Mouse (Mus musculus) 416B (cell line): ENCODE data around the gene Lrg1.

ENCODE experiments used
- DNase-seq: peaks from one replicate; pipeline ENCODE4 v3.0.0; 2011; ENCODE audit warnings: low read depth

Lrg1 gene

DNA sequence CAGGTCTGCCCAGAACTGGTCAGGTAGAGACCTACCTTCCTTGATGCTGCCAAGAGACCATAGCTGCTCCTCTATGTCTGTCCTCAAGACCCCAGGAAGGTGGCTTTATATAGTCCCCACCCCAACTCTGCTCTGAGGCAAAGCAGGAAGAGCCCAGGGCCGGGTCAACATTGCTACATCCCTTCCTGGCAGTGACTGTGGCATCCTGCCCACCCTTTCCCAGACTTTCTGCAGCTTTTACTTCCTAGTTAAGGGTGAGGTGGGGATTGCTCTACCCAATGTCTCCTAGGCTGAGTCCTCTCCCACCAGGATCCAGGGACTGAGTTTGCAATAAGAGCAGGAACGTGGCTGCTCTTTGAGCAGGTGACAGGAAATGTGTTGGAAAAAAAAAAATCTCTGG is at the start of gene Lrg1:
Gene Lrg1 (minus strand): TSS at position 176 of the 400 bp plus-strand sequence.
- DNase-seq: no peak

DNA sequence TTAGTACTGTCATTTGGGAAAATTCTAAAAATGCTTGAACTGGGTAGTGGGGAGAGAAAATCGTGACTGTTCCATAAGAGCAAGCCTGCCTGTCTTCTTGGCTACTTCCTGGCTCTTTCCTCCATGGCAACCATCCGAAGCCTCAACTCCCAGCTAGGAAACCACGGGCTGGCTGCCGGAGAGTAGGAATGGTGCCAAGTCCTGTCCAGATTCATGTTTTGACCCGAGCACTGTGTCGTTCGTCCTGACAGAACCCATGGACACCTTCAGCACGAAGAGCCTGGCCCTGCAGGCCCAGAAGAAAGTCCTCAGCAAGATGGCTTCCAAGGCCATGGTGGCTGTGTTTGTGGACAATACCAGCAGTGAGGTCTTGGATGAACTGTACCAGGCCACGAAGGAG is 49.7 kb upstream of the Lrg1 start:
- DNase-seq: no peak

DNA sequence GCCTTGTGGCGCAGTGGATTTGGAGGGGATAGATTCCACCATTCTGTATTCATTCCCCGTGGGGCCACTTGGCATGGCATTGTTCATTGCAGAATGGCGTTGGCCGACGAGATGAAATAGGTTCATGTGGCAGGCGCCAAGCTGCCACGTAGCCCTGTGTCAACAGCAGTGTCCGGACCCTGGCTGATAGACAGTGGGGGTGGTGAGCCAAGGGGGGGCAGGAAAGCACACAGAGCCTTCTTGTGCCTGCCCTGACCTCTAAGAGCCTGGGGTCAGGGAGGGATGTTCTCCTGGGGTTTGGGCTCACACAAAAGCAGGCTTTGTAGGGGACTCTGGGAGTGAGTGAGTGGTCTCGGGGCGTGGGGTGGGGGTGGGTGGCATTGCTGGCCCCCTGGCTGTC is 48.8 kb upstream of the Lrg1 start:
- DNase-seq: no peak

- DNase-seq: no peak
Observed at GRCm38 (mm10) chr17:56169830-56170229, 48.0 kb upstream of the Lrg1 start.

GRCm38 (mm10) chr17:56165671-56166070 is 43.9 kb upstream of the Lrg1 start:
- no peak for DNase-seq

DNA sequence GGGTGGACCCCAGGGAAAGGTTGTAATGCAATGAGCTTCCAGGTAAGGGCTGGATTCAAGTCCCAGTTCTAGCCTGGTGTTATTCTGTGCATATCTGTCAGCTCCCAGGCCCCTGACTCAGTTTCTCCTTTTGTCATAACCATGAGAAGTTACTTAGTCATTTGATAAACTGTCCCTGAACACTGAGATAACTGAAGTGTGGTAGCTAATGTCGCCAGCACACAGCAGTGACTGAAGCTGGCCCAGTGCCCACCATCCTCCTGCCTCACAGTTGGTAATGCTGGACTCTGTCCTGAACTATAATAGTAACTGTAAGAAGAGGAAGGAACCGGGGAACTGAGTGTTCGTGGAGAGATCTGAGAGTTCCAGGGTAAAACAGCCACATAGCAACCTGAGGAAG is 42.7 kb upstream of the Lrg1 start:
- no peak for DNase-seq

DNA sequence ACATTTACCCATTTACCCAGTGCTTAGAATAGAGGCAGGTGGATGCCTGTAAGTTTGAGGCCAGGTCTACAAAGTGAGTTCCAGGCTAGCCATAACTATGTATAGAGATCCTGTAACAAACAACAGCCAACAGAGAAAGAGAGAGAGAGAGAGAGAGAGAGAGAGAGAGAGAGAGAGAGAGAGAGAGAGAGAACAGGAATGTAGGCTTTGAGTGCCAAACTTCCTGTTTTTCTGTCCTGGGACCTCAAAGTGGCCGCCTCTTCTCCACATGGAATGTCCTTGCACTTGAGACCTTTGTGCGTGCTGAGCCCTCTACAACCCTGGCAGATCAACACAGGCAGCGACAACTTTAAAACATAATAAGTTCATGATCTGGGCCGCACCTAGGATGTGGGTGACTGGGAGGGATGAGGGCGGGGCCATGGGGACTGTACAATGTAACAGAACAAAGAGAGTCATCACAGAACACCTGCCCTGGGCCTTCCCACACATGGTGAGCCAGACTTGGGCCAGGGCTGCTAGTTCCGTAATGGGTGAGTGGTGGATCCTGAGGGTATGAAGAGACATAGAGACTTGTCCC is 41.8 kb upstream of the Lrg1 start:
- DNase-seq: no peak

DNA sequence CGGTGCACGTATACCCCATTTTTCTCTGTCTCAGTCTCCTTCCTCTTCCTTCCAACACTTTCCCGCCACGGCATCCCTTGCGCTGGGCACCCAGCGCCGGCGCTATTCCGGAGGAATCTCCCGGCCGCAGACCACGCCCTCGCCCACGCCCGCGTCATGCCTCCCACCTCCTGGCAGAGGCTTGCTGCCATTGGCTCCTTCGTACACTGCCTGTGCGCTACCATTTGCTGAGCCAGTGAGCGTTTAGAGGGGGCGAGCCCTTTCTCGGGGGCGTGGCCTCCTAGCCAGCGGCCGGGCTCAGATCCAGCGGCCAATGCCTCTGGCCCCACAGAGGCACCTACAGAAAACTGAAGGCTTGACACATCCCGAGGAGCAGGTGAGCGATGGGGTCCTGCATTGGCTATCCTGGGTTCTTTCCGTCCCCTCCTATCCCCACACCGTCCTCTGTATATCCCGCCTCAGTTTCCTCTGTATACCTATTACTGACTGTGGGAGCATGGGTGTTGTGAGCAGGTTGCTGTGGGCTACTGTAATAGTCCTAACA is 40.5 kb upstream of the Lrg1 start, which contains the start of gene Tnfaip8l1:
Gene Tnfaip8l1 (plus strand): TSS at position 247 of the 544 bp plus-strand sequence.
- peak; percentile 95 for DNase-seq

GRCm38 (mm10) chr17:56159729-56160128 is 37.9 kb upstream of the Lrg1 start:
- DNase-seq: peak; percentile 80

DNA sequence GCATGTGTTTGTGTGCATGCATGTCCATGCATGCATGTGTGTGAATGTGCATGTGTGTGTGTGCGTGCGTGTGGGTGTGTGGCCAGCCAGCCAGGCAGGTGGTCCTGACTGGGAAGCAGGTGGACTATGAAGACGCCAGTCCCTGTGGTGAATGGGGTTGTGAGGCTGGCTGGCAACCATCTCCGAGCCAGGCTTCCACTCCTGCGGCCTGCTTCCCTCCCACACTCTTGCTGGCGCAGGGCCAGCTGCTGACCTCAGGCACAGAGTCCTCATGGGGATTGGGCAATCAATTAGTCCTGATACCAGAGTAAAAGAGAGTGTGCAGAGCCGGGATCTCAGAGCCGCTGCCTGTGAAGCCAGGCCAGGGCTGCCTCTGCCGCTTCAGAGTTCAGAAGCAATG is 31.8 kb upstream of the Lrg1 start:
- peak; percentile 93 for DNase-seq

- no peak for DNase-seq
Observed at GRCm38 (mm10) chr17:56149897-56150296, 28.1 kb upstream of the Lrg1 start.

DNA sequence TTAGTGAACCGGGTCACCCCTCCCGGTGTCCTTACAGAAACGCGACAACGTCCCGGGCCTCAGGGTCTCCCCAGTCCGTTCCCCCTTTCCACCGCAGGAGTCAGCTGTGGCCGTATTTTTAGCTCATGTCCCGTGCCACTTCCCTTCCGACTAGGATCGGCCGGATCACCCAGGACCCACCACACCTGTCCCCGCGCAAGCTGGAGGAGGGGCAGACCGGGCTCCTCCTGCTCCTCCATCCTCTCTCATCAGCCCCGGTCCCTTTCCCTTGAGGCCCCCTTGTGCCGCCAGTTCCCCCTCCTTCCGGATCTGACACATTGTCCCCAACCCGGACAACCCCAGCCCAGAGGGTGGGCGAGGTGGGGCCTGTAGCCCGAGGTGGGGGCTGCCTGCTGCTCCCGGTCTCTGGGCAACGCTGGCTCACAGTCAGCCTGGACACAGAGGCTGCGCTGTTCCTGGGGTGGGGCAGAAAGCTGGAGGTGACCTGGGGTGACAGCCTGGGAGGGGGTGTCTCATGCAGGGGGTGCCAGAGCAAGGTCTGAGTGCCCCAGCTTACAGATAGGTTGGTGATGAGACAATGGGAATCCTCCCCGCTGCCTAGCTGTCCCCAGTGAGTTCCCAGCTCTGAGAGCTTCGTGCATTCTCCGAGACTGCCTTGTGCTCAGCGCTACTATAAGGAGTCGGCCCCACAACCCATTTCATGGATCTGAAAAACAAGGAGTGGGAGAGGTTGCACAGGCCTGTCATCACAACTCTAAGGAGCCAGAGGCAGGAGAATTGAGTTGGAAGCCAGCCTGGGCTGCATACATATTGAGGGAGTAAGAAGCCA is 27.2 kb upstream of the Lrg1 start:
- DNase-seq: no peak

DNA sequence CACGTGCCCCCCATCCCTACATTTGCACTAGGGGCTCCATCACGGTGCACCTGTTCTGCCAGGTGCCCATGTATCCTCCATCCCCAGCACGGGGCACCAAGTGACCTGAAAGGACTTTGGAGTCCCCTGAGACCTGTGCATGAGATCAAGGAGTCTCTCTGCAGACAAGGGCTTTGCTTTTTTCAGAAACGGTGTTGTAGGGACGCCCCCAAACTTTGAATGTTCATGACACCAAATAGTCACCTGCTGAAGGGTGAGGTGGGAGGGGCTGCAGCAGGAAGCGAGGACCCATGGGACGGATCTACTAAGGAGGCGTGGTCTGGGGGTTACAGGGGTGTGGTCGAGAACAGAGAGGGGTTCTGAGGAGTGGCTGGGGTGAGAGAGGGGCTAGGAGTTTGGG is 26.5 kb upstream of the Lrg1 start:
- DNase-seq: no peak

DNA sequence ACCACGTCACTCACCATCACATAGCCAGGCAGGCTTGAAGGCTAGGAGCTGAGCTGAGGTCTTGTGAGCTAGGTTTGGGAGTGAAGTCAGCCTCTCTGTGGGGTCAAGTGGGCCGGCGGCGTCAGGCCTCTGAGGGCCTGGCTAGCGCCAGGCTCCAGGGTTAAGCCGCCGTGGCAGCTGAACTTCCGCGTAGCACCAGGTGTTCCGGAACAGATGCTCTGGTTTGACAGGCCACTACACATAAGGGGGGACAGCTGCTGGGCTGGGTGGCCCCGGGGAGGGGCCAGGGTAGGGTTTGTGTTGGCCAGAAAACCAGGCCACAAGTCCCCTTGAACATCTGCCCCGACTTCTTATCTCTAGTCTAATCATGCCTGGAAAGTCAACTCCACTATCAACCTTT is 25.6 kb upstream of the Lrg1 start:
- no peak for DNase-seq

- no peak for DNase-seq
Observed at GRCm38 (mm10) chr17:56146131-56146530, 24.3 kb upstream of the Lrg1 start.

DNA sequence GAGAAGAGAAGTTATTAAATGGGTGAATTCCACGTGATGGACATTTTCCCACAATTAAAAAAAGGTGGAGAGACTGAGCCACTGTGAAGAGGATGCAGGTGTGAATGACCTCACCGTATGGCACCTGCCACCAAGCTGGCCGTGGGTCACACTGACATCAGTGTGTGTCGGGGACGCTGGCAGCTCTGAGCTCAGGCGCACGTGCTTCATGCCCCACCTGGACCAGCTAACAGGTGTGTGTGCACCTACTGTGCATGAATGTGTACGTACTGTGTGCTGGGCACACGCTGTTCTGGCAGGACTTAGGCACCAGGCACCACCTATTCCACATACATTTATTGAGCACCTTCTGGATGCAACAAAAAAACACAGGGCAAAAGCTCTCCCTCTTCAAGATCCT is 22.7 kb upstream of the Lrg1 start:
- no peak for DNase-seq

DNA sequence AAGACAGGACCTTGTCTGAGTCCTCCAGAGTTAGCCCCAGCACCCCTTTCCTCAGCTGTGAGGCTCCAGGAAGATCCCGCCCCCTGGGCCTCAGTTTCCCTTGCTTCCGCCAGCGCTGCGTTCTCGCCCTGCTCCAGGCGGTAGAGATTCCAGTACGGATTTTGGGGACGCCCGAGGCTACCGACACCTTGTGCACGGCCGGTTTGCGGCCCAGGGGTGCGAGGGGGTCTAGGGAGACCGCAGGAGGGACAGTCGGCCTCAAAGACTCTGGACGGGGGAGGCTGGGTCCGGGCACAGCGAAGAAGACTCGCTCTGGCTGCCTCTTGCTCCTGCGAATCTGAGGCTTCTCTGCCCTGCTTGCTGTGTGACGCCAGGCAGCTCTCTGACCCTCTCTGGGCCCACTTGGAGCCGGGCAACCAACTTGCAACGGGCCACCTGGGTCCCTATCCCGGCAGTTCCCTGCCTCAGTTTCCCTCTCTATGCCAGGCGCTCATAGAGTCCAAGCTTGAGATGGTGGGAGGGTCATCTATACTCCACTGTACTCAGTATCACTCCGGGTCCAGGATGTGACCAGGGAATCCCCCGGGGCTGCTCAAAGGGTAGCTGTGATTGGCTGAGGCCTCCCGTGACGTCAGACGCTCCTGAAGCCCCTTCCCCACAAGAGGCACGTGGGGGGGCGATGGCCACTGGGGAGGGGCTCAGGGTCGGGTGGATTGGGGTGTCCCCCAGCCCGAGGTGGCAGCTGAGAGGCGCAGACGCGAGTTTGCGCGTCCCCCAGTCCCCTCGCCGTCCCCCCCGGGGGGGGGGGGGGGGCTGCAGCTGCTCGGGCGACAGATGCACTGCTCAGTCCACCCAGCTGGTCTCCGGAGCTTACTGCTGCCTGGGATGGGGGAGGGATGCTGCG is 20.2 kb upstream of the Lrg1 start:
- DNase-seq: no peak

- no peak for DNase-seq
Observed at GRCm38 (mm10) chr17:56139858-56140595, 18.2 kb upstream of the Lrg1 start, which contains the start of gene Sema6b. Sema6b (minus strand) TSS chr17:56140343.

GRCm38 (mm10) chr17:56139355-56139754 is 17.6 kb upstream of the Lrg1 start:
- DNase-seq: no peak

DNA sequence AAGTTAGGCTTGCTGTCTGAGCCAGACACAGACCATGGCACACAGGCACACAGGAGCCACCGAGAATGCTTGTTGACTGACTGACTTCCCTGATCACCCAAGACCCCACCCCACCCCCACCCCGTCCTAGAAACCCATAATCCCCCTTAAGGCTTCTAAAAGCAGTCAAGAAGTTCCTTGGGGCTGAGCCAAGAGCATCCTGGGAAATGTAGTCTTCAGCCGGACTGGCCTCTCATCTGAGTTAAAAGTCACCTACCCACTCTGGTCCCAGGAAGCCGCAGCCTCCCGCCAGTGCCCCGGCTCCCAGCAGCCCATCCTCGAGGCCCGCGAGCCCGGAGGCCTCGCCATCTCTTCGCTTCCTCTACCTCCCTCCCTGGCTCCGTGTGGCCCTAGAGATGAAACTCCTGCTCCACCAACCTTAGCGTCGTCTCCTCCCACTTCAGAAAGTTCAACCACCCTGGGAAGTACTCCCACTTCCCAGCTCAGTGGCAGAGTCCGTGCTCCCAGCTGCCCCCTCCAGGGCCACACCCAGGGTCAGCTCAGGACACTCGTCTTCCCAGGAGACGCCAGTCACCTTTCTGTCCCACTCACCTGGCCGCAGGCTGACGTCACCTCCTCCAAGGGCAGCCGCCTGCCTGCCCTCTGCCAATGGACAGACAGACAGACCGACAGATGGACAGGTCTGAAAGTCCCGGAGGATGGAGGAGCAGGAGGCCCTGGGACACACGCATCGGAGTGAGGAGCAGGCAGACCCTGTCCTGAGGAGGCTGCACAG is 16.2 kb upstream of the Lrg1 start:
- no peak for DNase-seq

DNA sequence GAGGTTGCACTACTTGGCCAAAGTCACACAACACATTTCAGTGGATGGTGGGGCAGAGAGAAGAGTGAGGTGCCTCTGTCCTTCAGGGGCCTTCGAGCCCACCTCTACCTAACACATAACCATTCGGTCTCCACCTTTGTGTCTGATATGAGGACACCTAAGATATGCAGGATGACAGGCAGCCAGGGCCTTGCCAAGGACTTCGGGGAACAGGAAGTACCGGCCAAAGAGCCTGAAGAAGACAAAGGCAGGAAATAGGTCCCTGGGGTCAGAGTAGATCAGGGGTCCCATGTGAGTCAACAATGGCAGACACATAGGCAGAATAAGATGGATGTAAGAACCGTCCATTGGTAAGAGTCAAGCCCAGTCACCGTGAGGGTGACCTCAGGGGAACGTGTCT is 14.8 kb upstream of the Lrg1 start:
- no peak for DNase-seq
